Comparison of ENCODE assay signal across 14 mouse cellular contexts in genomic region chr10:118083035-118083720, GRCm38 (mm10). TPM values are rescaled to one million over a fixed set of nuclear protein-coding genes. Genes with fewer than 3 reads are reported as not detected.
DNase-seq lines count a peak whose midpoint lies in the region; ATAC-seq lines count a peak whose summit lies in the region.
"Had no signal": no experiment of that assay in that cellular context is flagged by ENCODE, and none has a peak within 500 bp of the region (broad histone marks: within the 10 kb centered on the region; RNA-seq: fewer than 3 reads in every experiment).

No protein-coding gene starts in this region.

- H3K36me3 ChIP-seq in hindbrain, embryonic 12.5 days, result no peaks in the 10 kb centered on the region
- H3K36me3 ChIP-seq in embryonic facial prominence, embryonic 10.5 days (replicated peaks), result no peaks in the 10 kb centered on the region
- H3K36me3 ChIP-seq: embryonic facial prominence, embryonic 15.5 days; heart, embryonic 15.5 days; neural tube, embryonic 13.5 days had no signal

- H3K9ac ChIP-seq in hindbrain, embryonic 12.5 days, result no peak overlapping the region
- H3K9ac ChIP-seq: embryonic facial prominence, embryonic 15.5 days; heart, embryonic 15.5 days; neural tube, embryonic 13.5 days had no signal

- H3K9me3 ChIP-seq in hindbrain, embryonic 12.5 days (replicated peaks), result no peaks in the 10 kb centered on the region
- H3K9me3 ChIP-seq in embryonic facial prominence, embryonic 10.5 days, result no peaks in the 10 kb centered on the region
- H3K9me3 ChIP-seq: embryonic facial prominence, embryonic 15.5 days; heart, embryonic 15.5 days; neural tube, embryonic 13.5 days had no signal

- peak; percentile 83 for ATAC-seq in common myeloid progenitor, adult 5-6 weeks (replicated peaks; ENCODE audit: low read depth, poor library complexity, severe bottlenecking)
- ATAC-seq in monocyte, adult 5-6 weeks (replicated peaks; ENCODE audit: insufficient number of reproducible peaks, low FRiP score, low TSS enrichment, poor library complexity, severe bottlenecking), result peak; percentile 68
- ATAC-seq in hindbrain, embryonic 12.5 days (ENCODE audit: low FRiP score), result no peak

- peak; percentile 14 for DNase-seq in kidney, adult 9 months
- DNase-seq in kidney, postnatal 10 days, result no peak
- DNase-seq in thymus, postnatal 14 days, result peak; percentile 77
- DNase-seq in ovary, postnatal 10 days (ENCODE audit: low spot score), result no peak
- no peak for DNase-seq in embryonic facial prominence, embryonic 10.5 days (ENCODE audit: low spot score)
- DNase-seq: adrenal gland, adult 2 months; cerebellum, adult 18-20 months had no signal

- 0 out of 2 replicates have a peak, but pooled peaks cover 7% of the 10 kb centered on the region for H3K4me1 ChIP-seq in hindbrain, embryonic 12.5 days
- peaks cover 7% of the 10 kb centered on the region for H3K4me1 ChIP-seq in embryonic facial prominence, embryonic 10.5 days

- H3K4me2 ChIP-seq in hindbrain, embryonic 12.5 days (replicated peaks), result no peak overlapping the region
- H3K4me2 ChIP-seq: embryonic facial prominence, embryonic 15.5 days; heart, embryonic 15.5 days; neural tube, embryonic 13.5 days had no signal

- H3K27ac ChIP-seq in hindbrain, embryonic 12.5 days, result no peak overlapping the region
- H3K27ac ChIP-seq in embryonic facial prominence, embryonic 10.5 days (replicated peaks), result no peak overlapping the region
- H3K27ac ChIP-seq: embryonic facial prominence, embryonic 15.5 days; heart, embryonic 15.5 days; kidney, postnatal 0 days; neural tube, embryonic 13.5 days had no signal

- no peak overlapping the region for H3K4me3 ChIP-seq in hindbrain, embryonic 12.5 days
- no peak overlapping the region for H3K4me3 ChIP-seq in embryonic facial prominence, embryonic 10.5 days
- H3K4me3 ChIP-seq: embryonic facial prominence, embryonic 15.5 days; heart, embryonic 15.5 days; neural tube, embryonic 13.5 days had no signal

- WGBS in hindbrain, embryonic 12.5 days, result 92% methylated on average over 13 of the region's 13 CpGs
- 91% methylated on average over 13 of the region's 13 CpGs for WGBS in embryonic facial prominence, embryonic 10.5 days

- no peaks in the 10 kb centered on the region for H3K27me3 ChIP-seq in hindbrain, embryonic 12.5 days
- no peaks in the 10 kb centered on the region for H3K27me3 ChIP-seq in embryonic facial prominence, embryonic 10.5 days (replicated peaks; ENCODE audit: low read depth, poor library complexity, severe bottlenecking)
- H3K27me3 ChIP-seq: embryonic facial prominence, embryonic 15.5 days; heart, embryonic 15.5 days; neural tube, embryonic 13.5 days had no signal

RNA-seq across cellular contexts. Expression of gene Mdm1, which starts 58.4 kb away (rescaled TPM):
- 38.3 and 68.5 TPM in 2 replicates for total RNA-seq in common myeloid progenitor, adult 5-6 weeks (2017)
- total RNA-seq in monocyte, adult 5-6 weeks (2017), result 225 to 295 TPM (median 275 TPM) in 3 replicates
- polyA plus RNA-seq in hindbrain, embryonic 12.5 days (2016; fragmentation: Nextera tagmentation; extraction: Ambion mirVana), result 49.8 and 50.7 TPM in 2 replicates
- 56.7 and 58.0 TPM in 2 replicates for polyA plus RNA-seq in embryonic facial prominence, embryonic 10.5 days (2016; fragmentation: Nextera tagmentation; extraction: Ambion mirVana)

Comparison
In these comparisons a context has a peak if more than half of its experiments do, and no peak if none do; other contexts are left out.
1. DNase-seq: peak in kidney, adult 9 months (single experiment) and thymus, postnatal 14 days (single experiment); none in kidney, postnatal 10 days (single experiment), ovary, postnatal 10 days (single experiment) and embryonic facial prominence, embryonic 10.5 days (single experiment).